Mouse (Mus musculus) right cerebral cortex, postnatal 4 days (tissue): Measurements from ENCODE around the gene Astn2.

Experiments
- DNase-seq: peaks from one replicate; pipeline ENCODE4 v3.0.0-alpha.2; 2022

The Astn2 gene

DNA sequence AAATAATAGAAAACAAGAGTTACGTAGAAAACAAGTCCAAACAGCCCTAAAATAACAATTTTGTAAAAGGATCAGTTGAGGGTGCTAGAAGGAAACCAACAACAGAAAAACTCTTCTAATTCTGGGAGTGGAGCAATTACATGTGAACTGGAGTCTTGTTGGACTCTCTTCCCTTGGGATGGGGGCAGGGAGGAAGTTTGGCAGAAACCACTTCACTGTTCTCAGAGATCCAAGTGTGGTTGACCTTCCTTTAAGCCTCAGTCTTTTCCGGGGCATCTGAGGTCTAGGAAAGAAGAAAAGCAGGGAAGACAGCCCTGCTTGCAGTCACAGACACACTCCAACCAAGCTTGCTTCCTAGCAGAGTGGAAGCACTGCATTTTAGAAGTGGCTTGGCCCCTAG, 896.3 kb downstream of the Astn2 start:
- no peak for DNase-seq

GRCm38 (mm10) chr4:65506870-65507269, 897.5 kb downstream of the Astn2 start:
- no peak for DNase-seq

GRCm38 (mm10) chr4:65496463-65496834, 908.0 kb downstream of the Astn2 start:
- peak; percentile 59 for DNase-seq

DNA sequence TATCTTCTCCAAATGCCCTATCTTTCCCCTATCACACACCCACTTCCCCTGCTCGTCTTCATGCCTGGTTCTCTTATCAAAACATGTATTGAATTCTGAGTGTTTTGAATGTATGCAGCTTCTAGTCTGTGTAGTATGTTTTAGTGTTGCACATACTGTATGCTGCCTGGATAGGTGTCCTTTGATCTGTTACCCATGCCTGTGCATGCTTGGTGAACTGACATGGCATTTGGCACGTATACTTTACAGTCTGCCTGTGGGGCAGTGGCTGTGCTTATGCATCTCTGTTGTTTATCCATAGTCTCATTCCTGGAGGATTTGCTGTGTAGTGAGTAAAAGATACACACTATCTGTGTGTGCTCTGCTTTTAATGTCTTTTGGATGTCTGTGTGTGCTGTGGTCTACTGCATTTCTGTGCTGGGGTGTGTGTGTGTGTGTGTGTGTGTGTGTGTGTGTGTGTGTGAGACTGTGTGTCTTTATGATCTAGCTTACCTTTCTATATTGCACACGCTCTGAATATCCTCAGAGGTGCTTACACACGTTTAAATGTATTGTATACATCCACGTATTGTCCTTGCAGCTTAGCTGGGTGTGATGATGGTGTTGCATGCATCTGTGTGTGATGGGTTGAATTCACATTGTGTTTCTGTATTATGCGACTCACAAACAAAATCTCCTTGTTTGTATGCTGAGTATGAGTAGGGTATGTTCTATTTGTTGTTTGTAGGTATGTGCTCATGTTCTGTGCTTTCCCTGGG, 908.5 kb downstream of the Astn2 start:
- DNase-seq: no peak

DNA sequence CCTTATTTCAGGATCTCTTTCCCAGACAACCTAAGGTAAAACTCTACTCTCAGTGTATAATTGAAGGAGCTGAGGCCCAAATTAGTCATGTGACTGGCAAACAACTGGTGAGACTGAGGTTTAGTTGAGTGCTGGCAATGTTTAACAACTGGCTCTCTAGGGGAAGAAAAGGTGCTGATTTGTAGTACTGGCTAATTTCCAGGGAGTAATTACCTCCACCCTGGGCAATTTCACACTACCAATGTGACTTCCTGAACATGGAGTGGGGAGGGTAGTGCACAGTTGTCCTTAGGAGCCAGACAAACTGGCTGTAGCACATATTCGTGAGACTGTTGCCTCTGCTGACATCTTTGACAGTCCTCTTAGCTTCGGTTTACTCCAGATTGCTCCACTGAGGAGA, 912.9 kb downstream of the Astn2 start:
- no peak for DNase-seq

GRCm38 (mm10) chr4:65489711-65490110, 914.7 kb downstream of the Astn2 start:
- no peak for DNase-seq

DNA sequence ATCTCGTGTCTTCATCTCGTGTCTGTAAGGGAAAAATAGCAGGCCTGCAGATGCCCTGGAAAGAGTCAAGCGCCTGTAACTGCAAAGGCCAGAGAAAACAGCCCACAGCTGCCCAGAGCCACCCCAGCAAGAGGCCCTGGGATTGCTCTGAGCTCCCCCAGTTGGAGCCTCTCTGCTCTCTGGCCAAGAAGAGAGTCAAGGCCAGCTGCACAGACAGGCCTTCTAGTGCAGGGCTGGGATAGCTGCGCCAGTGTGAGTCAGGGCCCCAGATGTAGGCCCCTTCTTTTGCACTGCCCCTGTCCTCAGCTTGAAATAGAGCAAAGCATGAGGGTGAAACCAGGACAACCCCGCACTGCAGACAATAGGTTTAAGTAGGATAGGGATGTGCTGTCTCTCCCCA, 922.8 kb downstream of the Astn2 start:
- no peak for DNase-seq

GRCm38 (mm10) chr4:65477106-65477505, 927.3 kb downstream of the Astn2 start:
- DNase-seq: no peak

- no peak for DNase-seq
These were observed 928.4 kb downstream of the Astn2 start for GRCm38 (mm10) chr4:65475925-65476560.

DNA sequence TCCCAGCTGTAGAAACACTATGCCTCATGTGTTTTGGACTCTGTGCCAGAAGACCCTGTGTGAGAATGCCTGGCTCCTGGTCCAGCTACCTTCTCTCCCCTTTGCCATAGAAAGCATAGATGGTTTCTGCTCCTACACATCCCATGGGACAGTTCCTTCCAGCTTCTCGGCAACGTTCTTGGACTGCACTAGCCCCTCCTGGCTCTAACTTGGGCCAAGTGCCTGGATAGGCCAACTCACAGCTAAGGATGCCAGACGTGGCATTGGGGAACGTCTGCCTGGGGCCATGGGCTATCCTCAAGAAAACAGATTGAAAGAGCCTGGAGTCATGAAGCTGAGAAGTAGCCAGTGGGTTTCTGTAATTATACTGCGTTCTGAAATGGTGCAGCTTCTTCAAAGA, 931.3 kb downstream of the Astn2 start:
- DNase-seq: no peak

GRCm38 (mm10) chr4:65449171-65449570, 955.2 kb downstream of the Astn2 start:
- peak; percentile 24 for DNase-seq

GRCm38 (mm10) chr4:65441746-65442145, 962.7 kb downstream of the Astn2 start:
- no peak for DNase-seq

GRCm38 (mm10) chr4:65430804-65431203, 973.6 kb downstream of the Astn2 start:
- DNase-seq: peak; percentile 18

GRCm38 (mm10) chr4:65427480-65427879, 976.9 kb downstream of the Astn2 start:
- no peak for DNase-seq

DNA sequence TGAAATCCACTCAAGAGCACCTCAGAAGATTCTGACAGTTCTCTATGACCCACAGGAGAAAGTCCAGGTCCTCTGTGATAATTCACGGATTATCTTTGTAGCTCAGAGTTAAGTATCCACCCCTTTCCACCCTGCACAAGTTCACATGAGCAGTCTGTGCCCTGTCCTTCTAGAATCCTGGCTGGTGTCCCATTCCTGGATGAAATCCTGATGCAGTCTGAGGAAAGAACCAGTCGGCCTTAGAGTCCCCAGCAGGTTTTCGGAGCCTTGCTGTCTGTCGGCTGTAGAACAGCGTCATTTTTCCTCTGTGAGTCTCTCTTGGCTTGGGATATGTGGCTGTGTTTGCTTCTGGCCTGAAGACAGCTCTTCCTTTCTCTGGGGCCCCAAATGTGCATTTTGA, 978.0 kb downstream of the Astn2 start:
- DNase-seq: no peak

GRCm38 (mm10) chr4:65423068-65423625, 981.3 kb downstream of the Astn2 start:
- DNase-seq: no peak

DNA sequence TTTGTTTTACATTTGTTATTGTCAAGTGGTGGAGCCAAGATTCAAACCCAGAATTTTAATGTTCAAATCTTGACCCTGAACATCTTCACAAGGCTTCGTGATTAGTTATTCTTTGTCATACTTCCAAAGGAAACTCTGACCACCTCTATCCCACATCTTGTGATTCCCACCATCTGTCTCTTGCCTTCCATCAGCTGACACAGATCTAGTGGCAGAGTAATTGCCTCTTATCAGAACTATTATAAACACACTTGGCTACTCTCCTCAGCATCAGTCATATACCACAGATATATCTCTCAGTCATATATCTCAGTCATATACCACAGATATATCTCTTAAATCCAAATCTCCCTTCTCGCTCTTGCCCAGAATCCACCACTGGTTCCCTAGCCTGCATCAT, 983.1 kb downstream of the Astn2 start:
- DNase-seq: no peak

DNA sequence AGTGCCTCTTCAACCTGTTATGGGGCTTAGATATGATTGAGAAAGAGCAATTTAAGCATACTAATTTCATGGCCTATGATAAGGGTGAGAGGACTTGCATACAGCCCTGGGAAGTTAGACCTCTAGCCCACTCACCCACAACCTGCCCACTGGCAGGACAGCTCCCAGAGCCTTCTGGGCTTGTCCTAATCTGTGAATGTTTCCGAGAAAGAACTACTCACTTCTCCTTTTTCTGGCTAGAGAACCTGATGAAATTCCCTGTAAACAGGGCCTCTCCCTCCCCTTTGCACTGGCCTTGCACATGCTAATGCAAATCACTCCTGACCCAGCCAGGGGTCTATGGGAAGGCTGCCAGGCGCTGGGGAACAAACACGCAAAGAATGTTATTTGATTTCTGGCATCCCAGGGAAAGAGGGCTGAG, 983.9 kb downstream of the Astn2 start:
- peak; percentile 38 for DNase-seq

DNA sequence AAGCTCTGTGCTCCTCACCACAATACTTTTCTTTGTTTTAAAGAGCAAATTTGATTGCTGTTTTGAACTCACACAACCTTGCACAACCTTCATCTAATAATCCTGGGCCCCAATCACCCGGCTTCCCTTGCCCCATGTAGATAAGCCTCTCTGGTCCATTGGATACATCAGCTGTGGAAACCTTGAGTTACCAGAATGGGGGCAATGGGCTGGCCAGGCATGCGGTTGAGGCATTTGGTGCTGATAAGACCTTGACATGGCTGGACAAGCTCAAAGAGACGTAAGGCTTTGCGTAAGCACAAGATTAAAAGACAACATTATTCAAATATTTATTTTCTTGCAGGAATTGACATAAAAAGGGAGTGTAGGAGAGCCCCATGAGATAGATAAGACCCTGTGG, 988.9 kb downstream of the Astn2 start:
- DNase-seq: no peak

- DNase-seq: no peak
These were observed 1001.4 kb downstream of the Astn2 start for GRCm38 (mm10) chr4:65402836-65403634.

DNA sequence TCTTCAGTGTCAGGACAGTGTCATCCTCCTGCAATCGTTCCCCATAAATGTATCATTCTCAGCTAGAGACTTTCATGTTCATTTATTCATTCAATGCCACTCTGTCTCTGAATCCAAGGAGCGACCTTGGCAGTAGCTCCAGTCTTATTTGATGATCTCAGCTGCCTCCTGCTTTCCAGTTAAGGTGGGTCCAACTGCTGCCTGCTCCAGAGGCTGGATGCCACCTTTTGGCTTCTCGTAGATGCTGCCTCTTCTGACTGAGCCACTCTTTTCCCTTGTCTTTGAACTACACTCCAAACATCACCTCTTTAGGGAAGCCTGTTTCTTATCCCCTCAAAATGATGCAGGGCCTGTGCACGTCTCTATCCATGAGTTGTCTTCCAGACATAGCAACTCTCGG, 1002.1 kb downstream of the Astn2 start:
- DNase-seq: no peak

- no peak for DNase-seq
These were observed 1005.0 kb downstream of the Astn2 start for GRCm38 (mm10) chr4:65399457-65399856.

DNA sequence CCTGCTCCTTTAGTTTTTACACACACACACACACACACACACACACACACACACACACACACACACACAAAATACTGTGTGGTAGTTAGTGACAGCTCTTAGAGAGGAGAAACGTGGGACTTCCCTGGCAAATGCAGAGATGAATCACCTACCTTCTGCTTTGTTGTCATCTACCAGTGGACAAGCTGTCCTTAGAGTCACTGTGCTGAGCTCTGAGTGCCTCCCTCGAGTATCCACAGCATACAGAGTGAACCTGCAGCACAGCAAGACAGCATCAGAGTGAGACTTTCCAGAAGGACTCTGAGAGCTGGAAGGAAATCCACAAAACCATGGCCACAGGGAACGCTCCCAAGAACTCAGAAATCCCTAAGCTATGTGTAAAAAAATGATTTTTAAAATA, 1007.6 kb downstream of the Astn2 start:
- no peak for DNase-seq

- no peak for DNase-seq
These were observed 1013.4 kb downstream of the Astn2 start for GRCm38 (mm10) chr4:65391001-65391400.
